Mouse (Mus musculus): ENCODE measurements around the gene Gm49358.

Gene Gm49358

DNA sequence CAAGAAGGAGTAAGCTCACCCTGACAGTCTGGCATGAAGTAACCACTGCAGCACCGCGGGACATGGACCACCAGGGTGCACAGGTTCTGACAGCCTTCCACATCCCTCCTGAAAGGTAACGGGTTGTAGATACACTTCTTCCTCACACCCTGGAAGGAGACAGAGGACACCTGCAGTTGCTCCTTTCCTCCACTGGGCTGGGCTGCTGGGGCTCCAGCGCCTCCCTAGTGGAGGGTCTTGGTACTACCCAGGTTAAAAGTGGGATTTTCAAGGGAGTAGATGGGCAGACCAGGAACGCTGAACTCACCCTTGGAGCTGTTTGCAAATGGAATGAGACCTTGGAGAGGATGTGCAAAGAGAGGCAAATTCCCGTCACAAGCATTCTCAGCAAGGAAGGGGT lies 99.7 kb downstream of the Gm49358 start:
- no peak for DNase-seq (ENCODE audit: low read depth, low spot score)

DNA sequence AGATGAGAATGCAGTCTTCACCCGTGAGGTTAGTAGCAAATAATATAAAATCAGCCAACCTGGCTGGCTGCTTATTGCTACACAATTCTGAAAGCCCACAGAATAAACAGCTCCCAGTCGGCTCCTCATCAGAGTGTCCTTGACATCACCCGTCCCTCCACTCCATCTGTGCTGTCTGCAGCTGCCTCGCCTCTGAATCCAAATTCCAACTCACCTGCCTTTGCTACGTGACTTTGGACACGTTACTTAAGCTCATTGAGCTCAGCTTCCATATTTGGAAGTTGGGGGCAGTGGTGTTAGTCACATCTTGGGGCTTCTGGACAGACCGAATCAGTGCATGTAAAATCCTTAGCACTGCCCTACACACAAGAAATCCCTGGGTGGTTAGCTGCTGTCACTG lies 108.3 kb downstream of the Gm49358 start:
- DNase-seq (ENCODE audit: low read depth, low spot score), result no peak

DNA sequence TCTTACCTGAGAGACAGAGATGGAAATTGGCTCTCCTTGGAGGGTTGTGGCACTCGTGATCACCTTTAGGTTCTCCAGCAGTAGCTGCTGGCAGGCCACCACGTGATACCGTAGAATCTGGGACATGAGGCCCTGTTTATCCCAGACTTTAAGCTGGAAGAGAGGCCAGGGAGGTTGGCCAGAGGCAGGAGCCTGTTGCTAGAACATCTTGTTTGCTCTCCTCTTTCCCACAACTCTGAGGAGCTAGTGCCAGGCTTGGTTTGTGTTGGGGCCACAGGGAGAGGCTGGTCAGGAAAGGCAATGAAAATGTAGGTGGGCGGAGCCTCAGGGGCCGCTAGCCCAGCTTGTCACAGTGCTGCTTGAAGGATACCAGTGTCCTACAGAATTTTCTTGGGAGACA lies 108.8 kb downstream of the Gm49358 start:
- no peak for DNase-seq (ENCODE audit: low read depth, low spot score)

DNA sequence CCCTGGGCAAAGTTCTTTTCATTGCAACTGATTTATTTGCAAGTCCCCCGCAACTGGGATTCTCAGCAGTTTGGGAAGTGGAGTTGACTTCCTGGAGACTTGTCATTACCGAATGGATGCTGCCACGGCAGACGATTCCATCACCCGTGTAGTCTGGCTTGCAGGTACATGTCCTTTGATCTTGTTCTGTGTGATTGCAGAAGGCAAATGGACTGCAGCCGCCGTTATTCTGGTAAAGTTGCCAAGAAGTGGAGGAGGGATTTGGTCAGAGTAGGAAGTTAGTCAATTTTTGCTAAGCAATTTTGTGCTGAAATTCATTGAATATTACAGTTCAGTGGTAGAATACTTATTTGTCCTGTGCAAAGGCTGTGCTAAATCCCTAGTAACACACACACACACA lies 114.9 kb downstream of the Gm49358 start:
- no peak for DNase-seq (ENCODE audit: low read depth, low spot score)

DNA sequence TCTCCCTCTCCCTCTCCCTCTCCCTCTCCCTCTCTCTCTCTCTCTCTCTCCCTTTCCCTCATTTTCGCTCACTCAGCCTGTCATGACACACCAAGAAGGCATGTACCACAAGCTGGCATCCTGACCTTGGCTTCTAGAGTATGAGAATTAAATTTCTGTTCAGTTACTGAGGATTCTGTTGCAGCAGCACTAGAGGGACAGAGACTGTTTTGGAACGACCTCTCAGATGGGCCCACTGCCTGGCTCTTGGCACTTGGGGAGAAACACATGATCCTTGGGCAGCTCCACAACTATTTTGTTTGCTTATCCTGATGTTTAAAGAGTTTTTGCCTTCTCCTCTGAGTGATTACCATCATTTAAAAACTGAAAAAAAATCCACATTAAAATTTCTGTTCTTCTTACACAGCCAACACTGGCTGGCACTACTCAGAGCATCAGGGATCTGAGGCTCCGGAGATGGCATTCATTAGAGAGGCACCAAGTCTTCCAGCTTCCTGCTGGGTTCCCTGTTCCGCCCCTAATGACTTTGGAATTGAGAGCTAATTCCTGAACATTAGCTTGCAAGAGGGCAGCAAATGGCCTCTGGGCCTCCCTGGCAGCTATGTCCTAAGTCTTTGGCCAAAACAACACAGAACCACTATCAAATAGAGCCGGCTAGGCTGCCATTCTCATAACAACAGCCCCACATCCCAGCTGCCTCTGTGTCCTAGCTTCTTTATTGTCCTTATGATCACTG lies 116.5 kb downstream of the Gm49358 start:
- no peak for DNase-seq (ENCODE audit: low read depth, low spot score)

DNA sequence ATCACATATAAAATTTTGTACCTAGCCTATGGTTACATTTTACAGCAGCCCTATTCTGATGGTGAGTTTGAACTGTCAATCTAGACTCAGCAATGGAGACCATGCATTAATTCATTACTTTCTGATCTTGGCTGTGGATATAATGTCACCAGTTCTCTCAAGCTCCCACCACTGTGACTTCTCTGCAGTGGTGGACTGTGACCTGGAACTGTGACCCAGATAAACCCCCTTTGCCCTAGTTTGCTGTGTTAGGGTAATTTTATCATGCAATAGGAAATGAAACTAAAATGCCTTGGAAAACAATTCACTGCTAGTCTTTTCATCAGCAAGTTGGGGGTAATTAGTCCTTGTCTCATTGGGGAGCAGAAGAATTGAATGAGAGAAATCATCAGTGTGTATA lies 117.7 kb downstream of the Gm49358 start:
- no peak for DNase-seq (ENCODE audit: low read depth, low spot score)

Measured in c-Kit-negative CD71-positive TER-119-positive erythroid progenitor cells, embryonic 14.5 days (primary cell).